Mouse (Mus musculus): ENCODE data around the gene Slc46a3.

Gene Slc46a3

GRCm38 (mm10) chr5:147843340-147843739 is 51.3 kb downstream of the Slc46a3 start:
- DNase-seq: no peak

- DNase-seq: no peak
Measured at GRCm38 (mm10) chr5:147839418-147839817, 55.2 kb downstream of the Slc46a3 start.

- no peak for DNase-seq
Measured at GRCm38 (mm10) chr5:147834841-147835500, 59.6 kb downstream of the Slc46a3 start.

- no peak for DNase-seq
Measured at GRCm38 (mm10) chr5:147832842-147833241, 61.8 kb downstream of the Slc46a3 start.

- no peak for DNase-seq
Measured at GRCm38 (mm10) chr5:147828846-147829245, 65.8 kb downstream of the Slc46a3 start.
